Mouse (Mus musculus) C2C12 (cell line): ENCODE data around the gene Cpb1.

Experiments used
- FOSL1 ChIP-seq: IDR thresholded peaks from one replicate; pipeline ENCODE4 v1.8.0; 2011; ENCODE audit warnings: mild to moderate bottlenecking, low read length; ENCODE audit not compliant: poor library complexity, insufficient read depth, severe bottlenecking
- MAX ChIP-seq: IDR thresholded peaks from one replicate; pipeline ENCODE4 v1.6.1; 2011; ENCODE audit warnings: mild to moderate bottlenecking, control low read depth

GRCm38 (mm10) chr3:20242050-20242449, 33.5 kb downstream of the Cpb1 start, which contains the start of gene Cpa3:
- TF ChIP-seq FOSL1 (no peak), MAX (no peak)
